Mouse (Mus musculus) E14TG2a.4 (cell line): ENCODE results near the gene Bbs12.

Source experiments
- H3K27me3 ChIP-seq: 2 replicates; pipeline ENCODE4 v1.6.1; 2014; ENCODE audit warnings: low read length, control low read depth; ENCODE audit not compliant: insufficient read depth
- H3K36me3 ChIP-seq: 2 replicates; pipeline ENCODE4 v1.6.1; 2014; ENCODE audit warnings: low read length, control low read depth; ENCODE audit not compliant: insufficient read depth
- H3K4me1 ChIP-seq: replicated peaks from 2 replicates; pipeline ENCODE4 v1.6.1; 2014; ENCODE audit warnings: low read depth, low read length, control low read depth
- H3K4me3 ChIP-seq: replicated peaks from 2 replicates; pipeline ENCODE4 v1.5.1; 2014; ENCODE audit warnings: mild to moderate bottlenecking, low read length
- H3K9me3 ChIP-seq: 2 replicates; pipeline ENCODE4 v1.6.1; 2014; ENCODE audit warnings: low read length, control low read depth
- CTCF ChIP-seq: conservative IDR thresholded peaks from 2 replicates; pipeline ENCODE4 v1.5.1; 2014; ENCODE audit warnings: low read length
- NANOG ChIP-seq: IDR thresholded peaks from 2 replicates; pipeline ENCODE4 v1.6.1; 2014; ENCODE audit warnings: borderline replicate concordance, low read length, mixed read lengths
- POU5F1 ChIP-seq: IDR thresholded peaks from 2 replicates; pipeline ENCODE4 v1.6.1; 2014; ENCODE audit warnings: low read length, borderline replicate concordance

The Bbs12 gene

GRCm38 (mm10) chr3:37289237-37289636, 23.1 kb upstream of the Bbs12 start:
- Histone ChIP-seq H3K4me1 (no peaks in the 10 kb centered on the region), H3K36me3 (no peaks in the 10 kb centered on the region), H3K4me3 (no peak overlapping the region), H3K27me3 (no peaks in the 10 kb centered on the region), H3K9me3 (peaks cover 5% of the 10 kb centered on the region; the same call in 1 of the 2 replicates)
- TF ChIP-seq POU5F1 (no peak), CTCF (no peak), NANOG (no peak)

- TF ChIP-seq CTCF (no peak), NANOG (no peak)
- Histone ChIP-seq H3K27me3 (no peaks in the 10 kb centered on the region), H3K4me1 (no peaks in the 10 kb centered on the region)
Observed at GRCm38 (mm10) chr3:37290881-37291541, 21.3 kb upstream of the Bbs12 start.

DNA sequence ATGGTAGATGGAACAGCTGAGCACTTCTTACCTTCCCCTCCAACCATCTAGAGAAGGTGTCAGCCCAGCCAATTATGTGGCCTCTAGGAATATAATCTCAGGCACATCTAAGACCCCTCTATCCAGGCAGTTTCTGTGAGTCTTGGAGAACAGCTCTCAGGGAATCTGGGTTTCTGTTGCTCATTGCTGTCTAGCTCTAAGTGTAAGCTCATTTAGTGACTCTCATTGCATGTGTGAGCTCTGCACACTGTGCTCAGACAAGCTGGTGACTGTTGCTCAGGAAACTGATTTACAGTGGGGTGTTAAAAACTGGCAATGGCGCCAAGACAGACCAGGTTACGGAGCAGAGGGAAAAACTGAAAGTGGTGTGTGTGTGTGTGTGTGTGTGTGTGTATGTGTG, 20.4 kb upstream of the Bbs12 start:
- Histone ChIP-seq H3K4me3 (no peak overlapping the region), H3K36me3 (no peaks in the 10 kb centered on the region), H3K27me3 (no peaks in the 10 kb centered on the region), H3K9me3 (peaks cover 14% of the 10 kb centered on the region), H3K4me1 (no peaks in the 10 kb centered on the region)
- no peak for TF ChIP-seq NANOG
- TF ChIP-seq POU5F1, result no peak
- TF ChIP-seq CTCF, result no peak

More at GRCm38 (mm10) chr3:37290881-37291541, 21.3 kb upstream of the Bbs12 start:
- Histone ChIP-seq H3K9me3 (peaks cover 5% of the 10 kb centered on the region; the same call in 1 of the 2 replicates), H3K4me3 (no peak overlapping the region), H3K36me3 (no peaks in the 10 kb centered on the region)

DNA sequence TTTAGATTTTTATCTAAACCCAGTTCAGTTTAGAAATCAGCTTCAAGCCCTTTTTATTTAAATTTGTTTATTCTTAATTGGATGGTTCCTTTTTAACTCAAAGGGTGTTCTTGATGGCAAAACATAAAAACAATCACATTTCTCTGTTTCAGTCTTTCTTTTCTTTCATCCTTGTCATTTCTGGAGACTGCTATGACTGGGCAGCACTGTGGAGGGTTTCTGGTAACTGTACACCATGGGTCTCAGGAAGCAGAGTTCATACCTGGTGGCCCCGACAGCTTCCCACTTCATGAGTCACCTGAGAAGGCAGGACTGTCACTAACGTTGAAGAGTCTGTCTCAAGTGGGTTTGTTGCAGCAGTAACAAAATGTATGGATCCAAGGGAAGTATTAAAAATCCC, 19.7 kb upstream of the Bbs12 start:
- no peak overlapping the region for H3K4me3 ChIP-seq
- TF ChIP-seq NANOG, result no peak
- TF ChIP-seq CTCF, result no peak
- no peak for TF ChIP-seq POU5F1
- no peaks in the 10 kb centered on the region for H3K4me1 ChIP-seq
- H3K9me3 ChIP-seq, result peaks cover 14% of the 10 kb centered on the region
- no peaks in the 10 kb centered on the region for H3K27me3 ChIP-seq
- no peaks in the 10 kb centered on the region for H3K36me3 ChIP-seq

- no peak for TF ChIP-seq POU5F1
- no peak for TF ChIP-seq CTCF
- TF ChIP-seq NANOG, result no peak
- H3K4me3 ChIP-seq, result no peak overlapping the region
- no peaks in the 10 kb centered on the region for H3K27me3 ChIP-seq
- H3K9me3 ChIP-seq, result peaks cover 12% of the 10 kb centered on the region
- peaks cover 9% of the 10 kb centered on the region for H3K4me1 ChIP-seq
- H3K36me3 ChIP-seq, result no peaks in the 10 kb centered on the region
Observed at GRCm38 (mm10) chr3:37299470-37299869, 12.9 kb upstream of the Bbs12 start.

DNA sequence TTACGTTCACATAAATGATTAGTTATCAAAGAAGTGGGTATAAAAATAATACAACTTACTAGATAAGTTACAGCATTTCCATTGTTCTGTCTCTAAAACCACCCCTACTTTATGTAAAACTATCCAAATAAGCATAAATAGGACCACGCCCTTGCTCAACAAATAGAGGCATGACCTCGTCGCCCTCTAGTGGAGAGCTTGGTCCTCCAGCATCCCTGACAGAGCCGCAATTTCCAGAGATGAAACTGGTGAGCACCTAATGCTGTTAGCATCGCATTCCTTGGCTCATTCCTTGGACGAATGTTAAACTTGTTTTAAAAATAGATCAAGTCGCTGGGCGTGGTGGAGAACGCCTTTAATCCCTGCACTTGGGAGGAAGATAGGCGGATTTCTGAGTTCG, 9.7 kb upstream of the Bbs12 start:
- Histone ChIP-seq H3K4me1 (peaks cover 9% of the 10 kb centered on the region), H3K36me3 (no peaks in the 10 kb centered on the region), H3K9me3 (peaks cover 7% of the 10 kb centered on the region; the same call in 1 of the 2 replicates), H3K27me3 (no peaks in the 10 kb centered on the region), H3K4me3 (no peak overlapping the region)
- TF ChIP-seq CTCF (peak; percentile 75), NANOG (no peak)

GRCm38 (mm10) chr3:37303392-37304139, 8.8 kb upstream of the Bbs12 start:
- Histone ChIP-seq H3K36me3 (no peaks in the 10 kb centered on the region), H3K4me1 (peaks cover 9% of the 10 kb centered on the region), H3K9me3 (peaks cover 7% of the 10 kb centered on the region; the same call in 1 of the 2 replicates), H3K4me3 (no peak overlapping the region), H3K27me3 (no peaks in the 10 kb centered on the region)
- TF ChIP-seq POU5F1, result no peak
- no peak for TF ChIP-seq NANOG
- TF ChIP-seq CTCF, result no peak

GRCm38 (mm10) chr3:37311897-37312369, 421 bp upstream of the Bbs12 start:
- Histone ChIP-seq H3K9me3 (no peaks in the 10 kb centered on the region), H3K36me3 (0 out of 2 replicates have a peak, but pooled peaks cover 4% of the 10 kb centered on the region), H3K27me3 (peaks cover 2% of the 10 kb centered on the region; the same call in 1 of the 2 replicates), H3K4me1 (peaks cover 6% of the 10 kb centered on the region), H3K4me3 (peak overlapping the region; percentile 84)
- TF ChIP-seq NANOG (no peak), CTCF (no peak)
